Mouse (Mus musculus) kidney, postnatal 0 days (tissue): ENCODE results near the gene Chil1. TPM values are rescaled to one million over a fixed set of nuclear protein-coding genes. Genes with fewer than 3 reads are reported as not detected.

Experiments
- ATAC-seq: fragments of 200-750 bp; cut with Nextera tagmentation; replicated peaks from 2 replicates; pipeline ENCODE4 v1.8.0; 2017; ENCODE audit warnings: low read depth, moderate number of reproducible peaks, moderate TSS enrichment, moderate library complexity; ENCODE audit not compliant: low FRiP score
- DNase-seq: peaks from one replicate; pipeline ENCODE4 v3.0.0-alpha.2; 2016; ENCODE audit warnings: low spot score
- H3K27ac ChIP-seq: fragments of 300-500 bp; sonication (generic); 2 replicates; pipeline ENCODE4 v1.5.1; 2014; ENCODE audit warnings: mild to moderate bottlenecking
- H3K27me3 ChIP-seq: fragments of 300-500 bp; sonication (generic); 2 replicates; pipeline ENCODE4 v1.6.1; 2014; ENCODE audit warnings: low read length, mixed read lengths; ENCODE audit not compliant: insufficient read depth
- H3K36me3 ChIP-seq: fragments of 300-500 bp; sonication (generic); 2 replicates; pipeline ENCODE4 v1.6.1; 2014; ENCODE audit warnings: low read length, mixed read lengths; ENCODE audit not compliant: insufficient read depth
- H3K4me1 ChIP-seq: fragments of 300-500 bp; sonication (generic); replicated peaks from 2 replicates; pipeline ENCODE4 v1.6.1; 2014; ENCODE audit warnings: antibody characterized with exemption, low read length, mixed read lengths; ENCODE audit not compliant: insufficient read depth
- H3K4me2 ChIP-seq: fragments of 300-500 bp; sonication (generic); 2 replicates; pipeline ENCODE4 v1.6.1; 2014; ENCODE audit warnings: mild to moderate bottlenecking, low read length, moderate library complexity, mixed read lengths
- H3K4me3 ChIP-seq: fragments of 300-500 bp; sonication (generic); replicated peaks from 2 replicates; pipeline ENCODE4 v1.5.1; 2014; ENCODE audit warnings: low read depth, low read length
- H3K9ac ChIP-seq: fragments of 300-500 bp; sonication (generic); 2 replicates; pipeline ENCODE4 v1.6.1; 2014; ENCODE audit warnings: low read depth, low read length
- H3K9me3 ChIP-seq: fragments of 300-500 bp; sonication (generic); replicated peaks from 2 replicates; pipeline ENCODE4 v1.6.1; 2016; ENCODE audit warnings: low read length, inconsistent platforms, mixed read lengths
- CTCF ChIP-seq: IDR thresholded peaks from 2 replicates; pipeline ENCODE4 v1.5.1; 2016; ENCODE audit warnings: antibody characterized with exemption, low read depth, mild to moderate bottlenecking, moderate library complexity
- WGBS: fragments of 180-500 bp; shearing (Covaris S2); extraction: QIAGEN DNeasy Blood & Tissue Kit; methylation state at CpG from one replicate; pipeline ENCODE4 v1.1.7; 2014; 5-methylcytosine and 5-hydroxymethylcytosine counted together
- polyA plus RNA-seq: library from polyadenylated mRNA; unstranded; fragments of >200 nt; fragmentation: Nextera tagmentation; extraction: Ambion mirVana; gene quantifications from 2 replicates; pipeline ENCODE4 v1.2.1, GENCODE M21; 2015

The Chil1 gene
- polyA plus RNA-seq, 1 experiment from 2014 or later = 2.4 TPM

- ATAC-seq (no peak), DNase-seq (no peak)
- Histone ChIP-seq H3K4me1 (peaks cover 3% of the 10 kb centered on the region; the same call in 1 of the 2 replicates), H3K9ac (no peak overlapping the region), H3K4me3 (no peak overlapping the region), H3K27me3 (no peaks in the 10 kb centered on the region), H3K9me3 (no peaks in the 10 kb centered on the region), H3K27ac (no peak overlapping the region), H3K36me3 (no peaks in the 10 kb centered on the region), H3K4me2 (no peak overlapping the region)
- 94% methylated on average over 9 of the region's 9 CpGs for WGBS
- TF ChIP-seq CTCF = no peak
Observed at GRCm38 (mm10) chr1:134150745-134151144, 31.2 kb upstream of the Chil1 start.

DNA sequence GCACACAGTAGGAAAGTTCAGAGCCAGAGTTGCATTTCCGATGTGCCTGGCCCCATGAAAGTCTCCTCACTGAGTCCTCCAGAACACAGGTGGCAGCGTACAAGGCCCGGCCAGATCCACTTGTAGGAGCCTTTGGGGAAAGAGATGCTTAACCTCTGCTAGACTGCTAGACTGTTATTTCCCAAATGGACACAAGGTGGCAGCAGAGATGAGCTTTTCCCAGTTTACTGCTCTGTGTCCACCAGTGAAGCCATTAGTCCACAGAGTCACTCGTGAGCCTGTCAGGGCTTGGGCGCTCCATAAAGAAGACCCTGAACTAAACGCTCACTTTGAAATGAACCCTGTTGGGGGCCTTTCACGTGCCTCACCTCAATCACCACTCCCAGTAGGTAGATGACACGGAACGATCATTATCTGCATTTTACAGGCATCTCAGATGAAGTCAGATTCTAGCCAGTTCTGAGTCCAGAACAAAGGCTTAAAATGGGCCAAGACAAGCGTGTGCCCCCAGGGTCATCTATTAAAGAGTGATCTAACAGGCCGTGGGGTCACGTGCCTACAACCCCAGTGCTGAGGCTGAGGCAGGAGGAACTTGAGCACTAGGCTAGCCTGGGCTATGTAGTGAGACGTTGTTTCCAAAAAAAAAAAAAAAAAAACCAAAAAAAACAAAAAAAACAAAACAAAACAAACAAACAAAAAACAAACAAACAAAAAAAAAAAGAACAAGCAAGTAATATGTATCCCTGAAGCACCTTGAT, 30.1 kb upstream of the Chil1 start:
- 24% methylated on average over 13 of the region's 13 CpGs for WGBS
- H3K4me3 ChIP-seq = no peak overlapping the region
- peaks cover 3% of the 10 kb centered on the region; the same call in 1 of the 2 replicates for H3K4me1 ChIP-seq
- H3K27ac ChIP-seq = no peak overlapping the region
- H3K27me3 ChIP-seq = no peaks in the 10 kb centered on the region
- no peak overlapping the region for H3K9ac ChIP-seq
- no peaks in the 10 kb centered on the region for H3K36me3 ChIP-seq
- no peaks in the 10 kb centered on the region for H3K9me3 ChIP-seq
- no peak overlapping the region for H3K4me2 ChIP-seq
- peak; percentile 96 for TF ChIP-seq CTCF
- ATAC-seq (no peak; the same call in 1 of the 2 replicates), DNase-seq (peak; percentile 93)

DNA sequence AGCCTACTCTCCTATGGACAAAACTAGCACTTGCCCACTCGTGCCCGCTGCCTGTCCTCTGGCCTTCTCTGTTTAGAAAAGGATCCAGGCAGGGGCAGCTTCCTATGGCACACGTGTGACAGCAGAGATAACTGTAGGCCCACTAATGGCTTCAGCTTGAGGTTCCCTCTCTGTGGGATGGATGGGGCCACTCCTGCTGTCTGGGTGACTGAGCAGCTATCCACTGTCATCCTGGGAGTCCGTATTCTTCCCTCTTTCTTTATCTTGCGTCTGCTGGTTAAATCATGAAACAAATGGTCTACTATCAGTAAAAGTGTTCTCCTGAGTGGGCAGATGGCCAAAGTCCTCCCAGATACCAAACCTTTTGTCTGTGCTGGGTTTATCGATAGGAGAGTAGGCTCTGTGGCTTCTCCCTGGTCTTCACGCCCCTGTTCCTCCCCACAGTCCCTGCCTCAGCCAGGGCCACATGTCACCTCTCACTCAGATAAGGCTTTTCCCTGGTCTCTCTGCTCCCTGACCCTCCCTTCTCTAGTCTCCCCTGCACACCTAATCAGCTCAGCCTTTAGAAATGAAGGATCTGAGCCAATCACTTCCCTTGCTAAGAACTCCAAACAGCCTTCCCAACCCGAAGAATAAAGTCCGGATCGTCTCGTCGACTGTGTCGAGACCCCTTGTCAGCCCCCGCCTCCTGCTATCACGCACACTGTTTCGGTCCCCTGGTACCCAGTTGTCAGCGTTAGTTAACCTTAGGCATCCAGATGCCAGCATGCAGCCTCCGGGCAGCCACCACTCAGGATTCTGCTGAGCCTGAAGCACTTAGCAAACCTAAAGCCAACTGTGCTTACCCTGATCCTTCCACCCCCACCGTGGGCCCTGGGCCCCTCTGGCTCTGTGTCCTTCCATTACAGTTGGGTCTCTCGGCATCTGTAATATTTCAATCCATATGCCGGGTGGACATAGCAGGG, 29.1 kb upstream of the Chil1 start:
- H3K27ac ChIP-seq = no peak overlapping the region
- H3K9me3 ChIP-seq = no peaks in the 10 kb centered on the region
- H3K36me3 ChIP-seq = no peaks in the 10 kb centered on the region
- DNase-seq (no peak), ATAC-seq (no peak)
- no peaks in the 10 kb centered on the region for H3K27me3 ChIP-seq
- WGBS = 70% methylated on average over 21 of the region's 21 CpGs
- H3K4me1 ChIP-seq = peaks cover 3% of the 10 kb centered on the region; the same call in 1 of the 2 replicates
- no peak overlapping the region for H3K4me3 ChIP-seq
- no peak overlapping the region for H3K4me2 ChIP-seq
- TF ChIP-seq CTCF = no peak
- no peak overlapping the region for H3K9ac ChIP-seq

- H3K9me3 ChIP-seq = no peaks in the 10 kb centered on the region
- H3K4me2 ChIP-seq = no peak overlapping the region
- no peaks in the 10 kb centered on the region for H3K36me3 ChIP-seq
- TF ChIP-seq CTCF = no peak
- WGBS = 86% methylated on average over 3 of the region's 3 CpGs
- ATAC-seq = no peak
- H3K27me3 ChIP-seq = no peaks in the 10 kb centered on the region
- no peak overlapping the region for H3K27ac ChIP-seq
- no peak overlapping the region for H3K9ac ChIP-seq
- H3K4me1 ChIP-seq = peaks cover 3% of the 10 kb centered on the region; the same call in 1 of the 2 replicates
- no peak overlapping the region for H3K4me3 ChIP-seq
- no peak for DNase-seq
Observed at GRCm38 (mm10) chr1:134154121-134154520, 27.9 kb upstream of the Chil1 start.

- ATAC-seq (no peak), DNase-seq (no peak)
- Histone ChIP-seq H3K27me3 (no peaks in the 10 kb centered on the region), H3K4me2 (no peak overlapping the region), H3K9me3 (no peaks in the 10 kb centered on the region), H3K4me3 (no peak overlapping the region), H3K9ac (no peak overlapping the region), H3K36me3 (no peaks in the 10 kb centered on the region), H3K4me1 (0 out of 2 replicates have a peak, but pooled peaks cover 3% of the 10 kb centered on the region), H3K27ac (no peak overlapping the region)
- peak; percentile 65 for TF ChIP-seq CTCF
- 60% methylated on average over 3 of the region's 3 CpGs for WGBS
Observed at GRCm38 (mm10) chr1:134154655-134155054, 27.3 kb upstream of the Chil1 start.

GRCm38 (mm10) chr1:134160404-134160803, 21.6 kb upstream of the Chil1 start:
- no peaks in the 10 kb centered on the region for H3K9me3 ChIP-seq
- no peaks in the 10 kb centered on the region for H3K27me3 ChIP-seq
- 83% methylated on average over 3 of the region's 3 CpGs for WGBS
- DNase-seq (no peak), ATAC-seq (no peak)
- H3K9ac ChIP-seq = no peak overlapping the region
- no peak for TF ChIP-seq CTCF
- no peak overlapping the region for H3K4me3 ChIP-seq
- no peak overlapping the region for H3K27ac ChIP-seq
- H3K4me1 ChIP-seq = no peaks in the 10 kb centered on the region
- no peaks in the 10 kb centered on the region for H3K36me3 ChIP-seq
- no peak overlapping the region for H3K4me2 ChIP-seq
